Mouse (Mus musculus) ovary, postnatal 10 days (tissue): Measurements from ENCODE around the gene Slc16a2.
"Not testable (repeated sequence)": the region's sequence is repeated elsewhere in the genome, so short reads cannot be mapped to it uniquely, and the experiment has no call there.

Experiments
- DNase-seq: peaks from one replicate; pipeline ENCODE4 v3.0.0; 2022; ENCODE audit warnings: low spot score

Slc16a2 gene

GRCm38 (mm10) chrX:103733091-103733490, 88.7 kb downstream of the Slc16a2 start:
- DNase-seq, result no peak

- DNase-seq, result no peak
Observed at GRCm38 (mm10) chrX:103732033-103732703, 89.6 kb downstream of the Slc16a2 start.

GRCm38 (mm10) chrX:103722437-103722836, 99.3 kb downstream of the Slc16a2 start:
- no peak for DNase-seq

GRCm38 (mm10) chrX:103719618-103720185, 102.1 kb downstream of the Slc16a2 start:
- no peak for DNase-seq

GRCm38 (mm10) chrX:103712922-103713321, 108.9 kb downstream of the Slc16a2 start:
- DNase-seq, result no peak

- no peak for DNase-seq
Observed at GRCm38 (mm10) chrX:103709671-103710070, 112.1 kb downstream of the Slc16a2 start.

- DNase-seq, result no peak
Observed at GRCm38 (mm10) chrX:103708592-103708991, 113.2 kb downstream of the Slc16a2 start.

GRCm38 (mm10) chrX:103704611-103705010, 117.2 kb downstream of the Slc16a2 start:
- DNase-seq, result no peak

GRCm38 (mm10) chrX:103704024-103704423, 117.8 kb downstream of the Slc16a2 start:
- DNase-seq, result no peak

GRCm38 (mm10) chrX:103697796-103698195, 124.0 kb downstream of the Slc16a2 start:
- no peak for DNase-seq

- no peak for DNase-seq
Observed at GRCm38 (mm10) chrX:103696081-103696519, 125.7 kb downstream of the Slc16a2 start.

- DNase-seq, result no peak
Observed at GRCm38 (mm10) chrX:103695165-103695996, 126.4 kb downstream of the Slc16a2 start.

GRCm38 (mm10) chrX:103694787-103695164, 127.0 kb downstream of the Slc16a2 start:
- DNase-seq, result no peak

GRCm38 (mm10) chrX:103694381-103694780, 127.4 kb downstream of the Slc16a2 start:
- DNase-seq, result no peak

GRCm38 (mm10) chrX:103692916-103693315, 128.9 kb downstream of the Slc16a2 start:
- no peak for DNase-seq

GRCm38 (mm10) chrX:103688551-103688950, 133.2 kb downstream of the Slc16a2 start:
- no peak for DNase-seq

- no peak for DNase-seq
Observed at GRCm38 (mm10) chrX:103674674-103675073, 147.1 kb downstream of the Slc16a2 start.

- no peak for DNase-seq
Observed at GRCm38 (mm10) chrX:103673761-103674160, 148.0 kb downstream of the Slc16a2 start.

GRCm38 (mm10) chrX:103670245-103670644, 151.5 kb downstream of the Slc16a2 start:
- no peak for DNase-seq

- DNase-seq, result not testable (repeated sequence)
Observed at GRCm38 (mm10) chrX:103664445-103664844, 157.3 kb downstream of the Slc16a2 start.

GRCm38 (mm10) chrX:103658985-103659384, 162.8 kb downstream of the Slc16a2 start:
- no peak for DNase-seq

- no peak for DNase-seq
Observed at GRCm38 (mm10) chrX:103653021-103653420, 168.8 kb downstream of the Slc16a2 start.

- no peak for DNase-seq
Observed at GRCm38 (mm10) chrX:103652048-103652447, 169.7 kb downstream of the Slc16a2 start.
